Mouse (Mus musculus) embryonic facial prominence, embryonic 10.5 days (tissue): ENCODE measurements at regions not wholly inside any gene's neighbourhood (a gene's known extent, or its start where the extent isn't known, plus 50 kb on each side); places are given as distances from the start of the nearest gene placed in this dataset.

Experiments
- DNase-seq: peaks from one replicate; pipeline ENCODE4 v3.0.0-alpha.2; 2017; ENCODE audit warnings: low spot score
- H3K27ac ChIP-seq: fragments of 300-500 bp; sonication (generic); replicated peaks from 2 replicates; pipeline ENCODE4 v1.5.1; 2016; ENCODE audit warnings: mild to moderate bottlenecking
- H3K27me3 ChIP-seq: fragments of 300-500 bp; sonication (generic); replicated peaks from 2 replicates; pipeline ENCODE4 v1.6.1; 2016; ENCODE audit warnings: low read depth, mild to moderate bottlenecking; ENCODE audit not compliant: poor library complexity, severe bottlenecking
- H3K36me3 ChIP-seq: fragments of 300-500 bp; sonication (generic); replicated peaks from 2 replicates; pipeline ENCODE4 v1.6.1; 2016; ENCODE audit warnings: mild to moderate bottlenecking, moderate library complexity
- H3K4me1 ChIP-seq: fragments of 300-500 bp; sonication (generic); 2 replicates; pipeline ENCODE4 v1.6.1; 2016
- H3K4me3 ChIP-seq: fragments of 300-500 bp; sonication (generic); 2 replicates; pipeline ENCODE4 v1.5.1; 2016; ENCODE audit warnings: mild to moderate bottlenecking, moderate library complexity
- H3K9me3 ChIP-seq: fragments of 300-500 bp; sonication (generic); 2 replicates; pipeline ENCODE4 v1.6.1; 2016; ENCODE audit warnings: mild to moderate bottlenecking
- WGBS: fragments of 180-500 bp; shearing (Covaris S2); methylation state at CpG from one replicate; pipeline ENCODE4 v1.1.7; 2016; 5-methylcytosine and 5-hydroxymethylcytosine counted together

DNA sequence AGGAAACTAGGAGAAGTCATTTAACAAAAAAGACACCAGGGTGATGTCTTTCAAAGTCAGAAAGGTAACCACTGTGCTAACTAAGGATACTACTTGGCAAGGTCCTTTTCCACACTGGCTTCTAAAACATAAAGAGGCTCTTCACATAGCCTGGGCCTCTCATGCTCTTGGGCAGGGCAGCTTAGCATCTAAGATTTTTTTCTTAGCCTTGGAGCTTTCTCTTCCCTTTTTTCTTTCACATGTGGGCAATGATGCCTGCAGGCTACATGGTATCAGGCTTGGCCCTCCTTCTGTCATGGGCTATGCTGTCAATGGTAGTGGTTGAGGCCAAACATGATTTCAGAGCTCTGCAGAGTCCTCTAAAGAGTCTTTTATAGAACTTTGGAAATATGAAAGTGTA is 60.6 kb downstream of the Serpinb6d start:
- H3K9me3 ChIP-seq, result peaks cover 16% of the 10 kb centered on the region; the same call in 1 of the 2 replicates
- no peak overlapping the region for H3K4me3 ChIP-seq
- H3K36me3 ChIP-seq, result no peaks in the 10 kb centered on the region
- no peak for DNase-seq
- H3K27me3 ChIP-seq, result no peaks in the 10 kb centered on the region
- no peak overlapping the region for H3K27ac ChIP-seq
- H3K4me1 ChIP-seq, result no peaks in the 10 kb centered on the region

DNA sequence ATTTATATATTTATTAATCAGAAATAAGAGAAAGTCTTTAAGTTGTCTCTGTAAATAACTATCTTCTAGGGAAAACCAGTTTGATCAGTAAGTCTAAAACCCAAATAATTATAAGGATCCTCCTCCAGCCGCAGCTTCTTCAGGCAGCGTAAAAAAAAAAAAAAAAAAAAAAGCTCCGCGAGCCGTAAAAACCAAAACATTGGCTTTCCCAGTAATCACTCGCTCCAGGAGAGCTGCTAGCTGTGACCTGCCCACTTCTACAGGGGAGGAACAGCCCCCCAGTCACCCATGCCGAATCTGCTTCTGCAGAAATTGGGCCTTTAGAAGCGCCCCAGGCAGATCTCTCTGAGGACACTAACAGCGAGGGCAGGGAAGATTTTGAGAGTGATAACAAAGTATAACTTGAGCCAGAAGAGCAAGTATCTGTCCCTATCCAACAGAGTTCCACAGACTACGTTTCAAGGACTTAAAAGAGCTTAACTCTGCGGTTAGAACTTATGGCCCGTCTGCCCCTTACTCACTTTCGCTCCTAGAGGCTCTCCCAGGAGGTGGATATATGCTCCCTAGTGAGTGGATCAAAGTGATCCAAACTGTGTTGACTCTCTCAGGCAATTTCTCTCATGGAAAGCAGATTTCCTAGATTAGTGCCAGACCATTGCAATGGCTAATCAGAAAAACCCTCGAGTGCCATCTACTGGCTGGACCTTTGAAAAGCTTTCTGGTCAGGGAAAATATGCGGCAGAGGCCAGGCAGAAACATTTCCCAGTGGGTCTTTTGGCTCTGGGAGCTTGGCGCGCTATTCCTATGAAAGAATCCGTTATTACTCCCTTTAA is 80.7 kb downstream of the Serpinb6e start:
- H3K27ac ChIP-seq, result no peak overlapping the region
- H3K4me3 ChIP-seq, result no peak overlapping the region
- H3K27me3 ChIP-seq, result no peaks in the 10 kb centered on the region
- no peaks in the 10 kb centered on the region for H3K36me3 ChIP-seq
- peak; percentile 29 for DNase-seq
- no peaks in the 10 kb centered on the region for H3K4me1 ChIP-seq
- H3K9me3 ChIP-seq, result peaks cover 11% of the 10 kb centered on the region; the same call in 1 of the 2 replicates
- WGBS, result 46% methylated on average over 18 of the region's 18 CpGs

DNA sequence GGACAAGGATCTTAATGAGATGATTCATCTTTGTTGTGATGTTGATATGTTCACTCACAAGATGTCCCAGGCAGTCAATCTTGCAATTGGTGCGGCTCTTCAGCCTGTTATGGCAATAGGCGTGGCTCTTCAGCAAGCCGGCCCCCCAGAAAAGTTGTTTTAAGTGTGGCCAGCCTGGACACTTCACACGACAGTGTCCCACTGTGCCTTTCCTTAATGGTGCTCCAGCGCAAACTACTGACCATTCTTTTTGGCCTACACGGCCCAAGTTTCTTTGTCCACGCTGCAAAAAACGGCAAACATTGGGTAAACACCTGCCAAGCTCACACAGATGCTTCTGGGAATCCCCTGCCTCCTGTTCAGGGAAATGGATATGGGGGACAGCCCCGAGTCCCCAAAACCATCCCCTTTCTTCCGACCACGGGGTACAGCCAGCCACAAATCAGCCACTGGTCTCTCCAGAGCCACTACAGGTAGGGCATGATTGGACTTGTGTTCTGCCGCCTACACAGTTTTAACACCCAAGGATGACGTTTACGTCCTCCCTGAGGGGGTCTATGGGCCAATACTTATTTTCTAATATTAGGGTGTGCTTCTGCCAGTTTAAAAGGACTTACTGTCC is 79.8 kb downstream of the Serpinb6e start:
- H3K4me1 ChIP-seq, result no peaks in the 10 kb centered on the region
- no peaks in the 10 kb centered on the region for H3K36me3 ChIP-seq
- WGBS, result 84% methylated on average over 14 of the region's 14 CpGs
- no peak for DNase-seq
- H3K27me3 ChIP-seq, result no peaks in the 10 kb centered on the region
- no peak overlapping the region for H3K27ac ChIP-seq
- H3K9me3 ChIP-seq, result peaks cover 11% of the 10 kb centered on the region; the same call in 1 of the 2 replicates
- H3K4me3 ChIP-seq, result no peak overlapping the region
